Mouse (Mus musculus) cerebellum, adult (tissue): ENCODE data around the gene Cyfip1.

Source experiments
- ATAC-seq: cut with Nextera tagmentation; 2 replicates; pipeline ENCODE4 v1.9.2; 2017; ENCODE audit warnings: mild to moderate bottlenecking, moderate library complexity, mixed read lengths; ENCODE audit not compliant: insufficient number of reproducible peaks, low FRiP score, low TSS enrichment

The Cyfip1 gene

GRCm38 (mm10) chr7:55841445-55841844, at the start of gene Cyfip1:
Gene Cyfip1 (plus strand): TSS chr7:55841745.
- no peak for ATAC-seq

- ATAC-seq = no peak
These were observed 49.3 kb upstream of the Cyfip1 start for GRCm38 (mm10) chr7:55792280-55792679.

- ATAC-seq = no peak
These were observed 48.2 kb upstream of the Cyfip1 start for GRCm38 (mm10) chr7:55793236-55793951.

GRCm38 (mm10) chr7:55793952-55794603, 47.5 kb upstream of the Cyfip1 start, which contains the start of gene Tubgcp5:
Gene Tubgcp5 (plus strand): TSS chr7:55794154.
- peak; percentile 100 for ATAC-seq

- no peak for ATAC-seq
These were observed 41.6 kb upstream of the Cyfip1 start for GRCm38 (mm10) chr7:55799981-55800380.

GRCm38 (mm10) chr7:55809967-55810366, 31.6 kb upstream of the Cyfip1 start:
- ATAC-seq = no peak

- ATAC-seq = no peak
These were observed 17.1 kb upstream of the Cyfip1 start for GRCm38 (mm10) chr7:55824468-55824867.

- ATAC-seq = no peak
These were observed 14.0 kb upstream of the Cyfip1 start for GRCm38 (mm10) chr7:55827551-55827950.

- ATAC-seq = no peak
These were observed 4.7 kb upstream of the Cyfip1 start for GRCm38 (mm10) chr7:55836877-55837276.

- ATAC-seq = peak; percentile 97
These were observed 495 bp downstream of the Cyfip1 start for GRCm38 (mm10) chr7:55841977-55842503.

- no peak for ATAC-seq
These were observed 1.1 kb downstream of the Cyfip1 start for GRCm38 (mm10) chr7:55842504-55843152.

- no peak for ATAC-seq
These were observed 5.2 kb downstream of the Cyfip1 start for GRCm38 (mm10) chr7:55846606-55847312.

GRCm38 (mm10) chr7:55849948-55850571, 8.5 kb downstream of the Cyfip1 start:
- no peak for ATAC-seq

GRCm38 (mm10) chr7:55852787-55853186, 11.2 kb downstream of the Cyfip1 start:
- no peak for ATAC-seq

- ATAC-seq = no peak
These were observed 14.1 kb downstream of the Cyfip1 start for GRCm38 (mm10) chr7:55855597-55855996.

- no peak for ATAC-seq
These were observed 15.2 kb downstream of the Cyfip1 start for GRCm38 (mm10) chr7:55856741-55857140.

- ATAC-seq = no peak
These were observed 16.2 kb downstream of the Cyfip1 start for GRCm38 (mm10) chr7:55857729-55858128.

- ATAC-seq = no peak
These were observed 17.4 kb downstream of the Cyfip1 start for GRCm38 (mm10) chr7:55858836-55859517.

GRCm38 (mm10) chr7:55859518-55859872, 17.9 kb downstream of the Cyfip1 start:
- ATAC-seq = no peak

GRCm38 (mm10) chr7:55859956-55860355, 18.4 kb downstream of the Cyfip1 start:
- no peak for ATAC-seq
